ENCODE assay signal across 23 mouse cellular contexts in the genomic region with DNA sequence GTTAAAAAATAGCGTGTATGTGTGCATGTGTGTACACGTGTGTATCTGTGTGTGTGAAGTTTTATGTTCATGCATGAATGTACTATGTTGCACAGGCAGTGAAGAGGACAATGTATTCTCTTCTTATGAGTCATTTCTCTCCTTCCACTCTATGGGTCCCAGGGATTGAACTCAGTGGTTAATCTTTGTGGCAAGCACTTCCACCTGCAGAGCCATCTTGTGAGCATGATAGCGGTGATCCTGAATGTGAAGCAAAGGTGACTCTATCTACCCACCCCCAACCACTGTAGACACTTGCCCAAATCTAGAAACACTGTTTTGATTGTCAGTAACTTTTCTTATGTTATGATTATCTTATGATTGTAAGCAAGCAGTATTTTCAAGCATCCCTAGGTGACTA.
DNase-seq lines count a peak whose midpoint lies in the region; ATAC-seq lines count a peak whose summit lies in the region.
"Had no signal": no experiment of that assay in that cellular context is flagged by ENCODE, and none has a peak within 500 bp of the region (broad histone marks: within the 10 kb centered on the region; RNA-seq: fewer than 3 reads in every experiment).

No protein-coding gene starts in this region.

- H3K4me3 ChIP-seq in midbrain, embryonic 11.5 days (ENCODE audit: low read depth, low read length), result no peak overlapping the region
- no peak overlapping the region for H3K4me3 ChIP-seq in midbrain, embryonic 13.5 days (replicated peaks)

- no peaks in the 10 kb centered on the region for H3K36me3 ChIP-seq in midbrain, embryonic 11.5 days (ENCODE audit: control insufficient read depth, insufficient read depth, low read length)
- no peaks in the 10 kb centered on the region for H3K36me3 ChIP-seq in midbrain, embryonic 13.5 days
- H3K36me3 ChIP-seq: G1E had no signal

- no peaks in the 10 kb centered on the region for H3K4me1 ChIP-seq in midbrain, embryonic 11.5 days (ENCODE audit: control insufficient read depth, insufficient read depth, low read length)
- H3K4me1 ChIP-seq in midbrain, embryonic 13.5 days (replicated peaks), result no peaks in the 10 kb centered on the region

- H3K9me3 ChIP-seq in midbrain, embryonic 11.5 days (ENCODE audit: control insufficient read depth, low read length), result no peaks in the 10 kb centered on the region
- H3K9me3 ChIP-seq in midbrain, embryonic 13.5 days, result no peaks in the 10 kb centered on the region
- H3K9me3 ChIP-seq: G1E had no signal

- no peak overlapping the region for H3K9ac ChIP-seq in midbrain, embryonic 11.5 days (ENCODE audit: low read length)
- H3K9ac ChIP-seq in midbrain, embryonic 13.5 days (replicated peaks), result no peak overlapping the region

- ATAC-seq in midbrain, embryonic 11.5 days (ENCODE audit: low FRiP score), result no peak
- ATAC-seq in midbrain, embryonic 13.5 days, result no peak
- ATAC-seq: activated CD4-positive, CD25-positive, alpha-beta regulatory T cell, adult 4 months; CD4-positive, CD25-positive, alpha-beta regulatory T cell, adult 4 months; Patski had no signal

- H3K27ac ChIP-seq in midbrain, embryonic 11.5 days (ENCODE audit: low read depth, low read length), result no peak overlapping the region
- H3K27ac ChIP-seq in midbrain, embryonic 13.5 days, result no peak overlapping the region

- no peaks in the 10 kb centered on the region for H3K27me3 ChIP-seq in midbrain, embryonic 11.5 days (ENCODE audit: control insufficient read depth, insufficient read depth, low read length)
- H3K27me3 ChIP-seq in midbrain, embryonic 13.5 days, result no peaks in the 10 kb centered on the region
- H3K27me3 ChIP-seq: CH12.LX, Patski had no signal

- peak; percentile 59 for DNase-seq in midbrain, embryonic 11.5 days (ENCODE audit: low spot score, missing footprints)
- peak; percentile 37 for DNase-seq in 3T3-L1 (ENCODE audit: low read depth, low spot score)
- DNase-seq in 416B (ENCODE audit: low read depth), result peak; percentile 58
- no peak for DNase-seq in natural killer cell, adult 2 months (ENCODE audit: low spot score in 2 of 2)
- DNase-seq in spleen, postnatal 4 days (ENCODE audit: low spot score in 2 of 2), result no peak
- DNase-seq: adrenal gland, adult 2 months; adrenal gland, adult 8-10 months; adrenal gland, postnatal 10 days; adrenal gland, postnatal 14 days; adrenal gland, postnatal 25 days; adrenal gland, postnatal 36 days; B cell, adult 2 months; cerebellum, adult 11 months; cerebellum, adult 11-12 months; cerebellum, adult 18-20 months; cerebellum, adult 2 months; cerebellum, adult 8-10 months had no signal

- no peak overlapping the region for H3K4me2 ChIP-seq in midbrain, embryonic 11.5 days
- H3K4me2 ChIP-seq in midbrain, embryonic 13.5 days (replicated peaks), result no peak overlapping the region

- WGBS in midbrain, embryonic 11.5 days, result 93% methylated on average over 3 of the region's 3 CpGs
- WGBS in midbrain, embryonic 13.5 days, result 93% methylated on average over 3 of the region's 3 CpGs

Comparison
In these comparisons a context has a peak if more than half of its experiments do, and no peak if none do; other contexts are left out.
1. DNase-seq: peak in midbrain, embryonic 11.5 days (single experiment), 3T3-L1 (single experiment) and 416B (single experiment); none in natural killer cell, adult 2 months (0 of 2) and spleen, postnatal 4 days (0 of 2).